In the genomic region with DNA sequence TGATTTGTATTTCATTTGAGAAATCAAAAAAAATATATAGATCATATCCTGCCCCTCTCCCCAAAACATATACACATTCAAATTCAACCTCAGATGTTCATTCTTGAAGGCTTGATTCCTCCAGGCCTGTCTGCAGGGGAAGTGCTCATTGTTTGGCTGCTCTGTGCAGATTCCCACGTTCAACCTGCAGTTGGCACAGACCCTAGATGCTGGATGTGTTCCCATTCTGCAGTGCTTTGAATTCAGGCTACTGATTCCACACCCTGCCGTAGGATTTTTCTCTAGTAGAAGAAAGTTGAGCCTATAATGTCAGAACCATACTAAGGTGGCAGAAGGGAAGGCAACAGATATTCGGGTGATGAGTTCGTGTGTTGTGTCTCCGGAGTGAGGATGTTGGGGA, we compare ENCODE assay signal across 13 mouse cellular contexts.
DNase-seq lines count a peak whose midpoint lies in the region; ATAC-seq lines count a peak whose summit lies in the region.
"Had no signal": no experiment of that assay in that cellular context is flagged by ENCODE, and none has a peak within 500 bp of the region (broad histone marks: within the 10 kb centered on the region; RNA-seq: fewer than 3 reads in every experiment).

No protein-coding gene starts in this region.

- no peaks in the 10 kb centered on the region for H3K36me3 ChIP-seq in heart, embryonic 11.5 days (ENCODE audit: control insufficient read depth, insufficient read depth, low read length)
- H3K36me3 ChIP-seq in liver, embryonic 12.5 days: no peaks in the 10 kb centered on the region
- H3K36me3 ChIP-seq: forebrain, embryonic 15.5 days had no signal

- H3K4me2 ChIP-seq in heart, embryonic 11.5 days: no peak overlapping the region
- no peak overlapping the region for H3K4me2 ChIP-seq in liver, embryonic 12.5 days
- H3K4me2 ChIP-seq: forebrain, embryonic 15.5 days had no signal

- no peak overlapping the region for H3K27ac ChIP-seq in heart, embryonic 11.5 days (ENCODE audit: low read depth, low read length)
- no peak overlapping the region for H3K27ac ChIP-seq in liver, embryonic 12.5 days
- H3K27ac ChIP-seq: forebrain, embryonic 15.5 days; stomach, postnatal 0 days had no signal

- WGBS in heart, embryonic 11.5 days (ENCODE audit: insufficient replicate concordance): 75% methylated on average over 5 of the region's 5 CpGs
- WGBS in liver, embryonic 12.5 days (ENCODE audit: insufficient replicate concordance): 71% methylated on average over 5 of the region's 5 CpGs

- no peaks in the 10 kb centered on the region for H3K9me3 ChIP-seq in heart, embryonic 11.5 days (replicated peaks; ENCODE audit: control insufficient read depth, low read length)
- H3K9me3 ChIP-seq in liver, embryonic 12.5 days (replicated peaks): no peaks in the 10 kb centered on the region
- H3K9me3 ChIP-seq: forebrain, embryonic 15.5 days had no signal

- no peaks in the 10 kb centered on the region for H3K4me1 ChIP-seq in heart, embryonic 11.5 days (ENCODE audit: control insufficient read depth, insufficient read depth, low read length)
- no peaks in the 10 kb centered on the region for H3K4me1 ChIP-seq in liver, embryonic 12.5 days

- ATAC-seq in heart, embryonic 11.5 days (replicated peaks; ENCODE audit: insufficient number of reproducible peaks, low FRiP score, low TSS enrichment): no peak
- ATAC-seq in liver, embryonic 12.5 days: no peak
- ATAC-seq: forebrain, embryonic 15.5 days had no signal

- DNase-seq in heart, adult 11 months: peak; percentile 13
- peak; percentile 25 for DNase-seq in right cerebral cortex, adult 18-20 months
- DNase-seq in right cerebral cortex, postnatal 14 days: no peak
- peak; percentile 39 to 44 for DNase-seq in left cerebral cortex, postnatal 14 days (ENCODE audit: low spot score in 2 of 2)
- no peak for DNase-seq in spleen, postnatal 10 days (ENCODE audit: low spot score in 2 of 2)
- DNase-seq: adrenal gland, adult 8-10 months; cerebellum, adult 11 months; heart, adult 18-20 months; kidney, adult 8-10 months had no signal

- H3K27me3 ChIP-seq in heart, embryonic 11.5 days (ENCODE audit: control insufficient read depth, insufficient read depth, low read length): no peaks in the 10 kb centered on the region
- H3K27me3 ChIP-seq in liver, embryonic 12.5 days (replicated peaks): no peaks in the 10 kb centered on the region
- H3K27me3 ChIP-seq: forebrain, embryonic 15.5 days had no signal

- no peak overlapping the region for H3K4me3 ChIP-seq in heart, embryonic 11.5 days (ENCODE audit: low read depth, low read length)
- H3K4me3 ChIP-seq in liver, embryonic 12.5 days: no peak overlapping the region
- H3K4me3 ChIP-seq: forebrain, embryonic 15.5 days had no signal

- no peak overlapping the region for H3K9ac ChIP-seq in heart, embryonic 11.5 days (ENCODE audit: low read depth, low read length)
- H3K9ac ChIP-seq in liver, embryonic 12.5 days: no peak overlapping the region
- H3K9ac ChIP-seq: forebrain, embryonic 15.5 days had no signal

- intact Hi-C loops in left cerebral cortex, postnatal 14 days (cut with DNase I): no loop called here

Comparison
In these comparisons a context has a peak if more than half of its experiments do, and no peak if none do; other contexts are left out.
1. DNase-seq: peak in heart, adult 11 months (single experiment), right cerebral cortex, adult 18-20 months (single experiment) and left cerebral cortex, postnatal 14 days (2 of 2); none in right cerebral cortex, postnatal 14 days (single experiment) and spleen, postnatal 10 days (0 of 2).